Mouse (Mus musculus) limb, embryonic 11.5 days (tissue): ENCODE results near the gene Nelfb. TPM values are rescaled to one million over a fixed set of nuclear protein-coding genes. Genes with fewer than 3 reads are reported as not detected.
A peak's percentile ranks its signal among the peaks of the same experiment; 100 is the strongest.

Source experiments
- ATAC-seq: fragments of 200-750 bp; cut with Nextera tagmentation; 2 replicates; pipeline ENCODE4 v1.8.0; 2017; ENCODE audit warnings: low read depth; ENCODE audit not compliant: insufficient number of reproducible peaks, low FRiP score, low TSS enrichment
- DNase-seq: peaks from one replicate; pipeline ENCODE4 v3.0.0-alpha.2; 2015; ENCODE audit warnings: low spot score
- H3K27ac ChIP-seq: fragments of 300-500 bp; sonication (generic); replicated peaks from 2 replicates; pipeline ENCODE4 v1.5.1; 2014; ENCODE audit warnings: low read depth, mild to moderate bottlenecking, low read length
- H3K27me3 ChIP-seq: fragments of 300-500 bp; sonication (generic); 2 replicates; pipeline ENCODE4 v1.6.1; 2014; ENCODE audit warnings: mild to moderate bottlenecking, low read length, mixed read lengths; ENCODE audit not compliant: control insufficient read depth, insufficient read depth
- H3K36me3 ChIP-seq: fragments of 300-500 bp; sonication (generic); 2 replicates; pipeline ENCODE4 v1.6.1; 2014; ENCODE audit warnings: mild to moderate bottlenecking, low read length, moderate library complexity, mixed read lengths; ENCODE audit not compliant: control insufficient read depth, insufficient read depth
- H3K4me1 ChIP-seq: fragments of 300-500 bp; sonication (generic); 2 replicates; pipeline ENCODE4 v1.6.1; 2014; ENCODE audit warnings: low read length, mixed read lengths; ENCODE audit not compliant: control insufficient read depth, insufficient read depth
- H3K4me2 ChIP-seq: fragments of 300-500 bp; sonication (generic); 2 replicates; pipeline ENCODE4 v1.6.1; 2014; ENCODE audit warnings: low read depth, mild to moderate bottlenecking, moderate library complexity; ENCODE audit not compliant: severe bottlenecking
- H3K4me3 ChIP-seq: fragments of 300-500 bp; sonication (generic); 2 replicates; pipeline ENCODE4 v1.5.1; 2014; ENCODE audit warnings: low read depth, low read length
- H3K9ac ChIP-seq: fragments of 300-500 bp; sonication (generic); 2 replicates; pipeline ENCODE4 v1.6.1; 2014; ENCODE audit warnings: mild to moderate bottlenecking, low read length
- H3K9me3 ChIP-seq: fragments of 300-500 bp; sonication (generic); 2 replicates; pipeline ENCODE4 v1.6.1; 2016; ENCODE audit warnings: low read length; ENCODE audit not compliant: control insufficient read depth
- WGBS: fragments of 180-500 bp; shearing (Covaris S2); extraction: QIAGEN DNeasy Blood & Tissue Kit; methylation state at CpG from one replicate; pipeline ENCODE4 v1.1.7; 2014; 5-methylcytosine and 5-hydroxymethylcytosine counted together
- polyA plus RNA-seq: library from polyadenylated mRNA; unstranded; fragments of >200 nt; fragmentation: Nextera tagmentation; extraction: Ambion mirVana; gene quantifications from 2 replicates; pipeline ENCODE4 v1.2.1, GENCODE M21; 2014

Nelfb gene
- polyA plus RNA-seq, 1 experiment from 2014 or later: 103 TPM

DNA sequence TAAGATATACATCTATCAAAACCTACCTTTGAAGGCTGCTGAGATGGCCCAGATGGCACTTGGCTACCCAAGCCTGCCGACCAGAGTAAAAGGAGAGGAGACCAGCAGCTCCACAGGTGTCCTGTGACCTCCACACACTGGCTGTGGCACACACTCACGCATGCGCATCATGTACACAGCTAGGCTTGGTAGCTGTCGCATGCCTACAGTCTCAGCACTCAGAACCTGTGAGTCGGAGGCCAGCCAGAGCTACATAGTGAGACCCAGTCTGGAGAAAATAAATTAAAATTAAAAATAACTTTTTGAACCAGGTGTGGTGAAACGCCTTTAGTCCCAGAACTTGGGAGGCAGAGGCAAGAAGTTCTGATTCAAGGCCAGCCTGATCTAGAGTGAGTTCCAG, 23.4 kb downstream of the Nelfb start:
- no peak overlapping the region for H3K27ac ChIP-seq
- no peaks in the 10 kb centered on the region for H3K9me3 ChIP-seq
- 86% methylated on average over 6 of the region's 6 CpGs for WGBS
- no peak overlapping the region for H3K9ac ChIP-seq
- DNase-seq (no peak), ATAC-seq (no peak)
- H3K4me1 ChIP-seq: peaks cover 6% of the 10 kb centered on the region; the same call in 1 of the 2 replicates
- H3K4me3 ChIP-seq: no peak overlapping the region
- H3K27me3 ChIP-seq: peaks cover 10% of the 10 kb centered on the region; the same call in 1 of the 2 replicates
- no peaks in the 10 kb centered on the region for H3K36me3 ChIP-seq
- no peak overlapping the region for H3K4me2 ChIP-seq

DNA sequence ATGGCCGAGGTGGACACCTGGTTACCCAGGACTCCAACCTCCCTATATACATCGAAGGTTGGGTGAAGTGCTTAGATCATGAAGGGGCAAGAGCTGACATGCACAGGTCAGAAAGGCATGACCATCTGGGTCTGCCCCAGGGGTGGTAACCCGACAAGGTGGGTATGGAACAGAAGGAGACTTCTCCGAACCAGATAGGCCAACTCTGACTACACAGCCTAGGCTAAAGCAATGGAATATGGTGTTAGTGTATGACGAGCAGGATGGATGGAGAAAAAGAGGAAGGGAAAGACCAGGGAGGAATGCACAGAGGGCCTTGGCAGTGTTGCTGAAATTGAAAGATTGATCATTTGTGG, 24.7 kb downstream of the Nelfb start:
- no peaks in the 10 kb centered on the region for H3K9me3 ChIP-seq
- H3K27me3 ChIP-seq: peaks cover 16% of the 10 kb centered on the region
- no peak overlapping the region for H3K27ac ChIP-seq
- H3K4me3 ChIP-seq: peak overlapping the region; percentile 38
- ATAC-seq (no peak), DNase-seq (no peak)
- no peak overlapping the region for H3K9ac ChIP-seq
- H3K4me2 ChIP-seq: no peak overlapping the region
- H3K36me3 ChIP-seq: no peaks in the 10 kb centered on the region
- peaks cover 10% of the 10 kb centered on the region; the same call in 1 of the 2 replicates for H3K4me1 ChIP-seq
- WGBS: 35% methylated on average over 5 of the region's 5 CpGs

DNA sequence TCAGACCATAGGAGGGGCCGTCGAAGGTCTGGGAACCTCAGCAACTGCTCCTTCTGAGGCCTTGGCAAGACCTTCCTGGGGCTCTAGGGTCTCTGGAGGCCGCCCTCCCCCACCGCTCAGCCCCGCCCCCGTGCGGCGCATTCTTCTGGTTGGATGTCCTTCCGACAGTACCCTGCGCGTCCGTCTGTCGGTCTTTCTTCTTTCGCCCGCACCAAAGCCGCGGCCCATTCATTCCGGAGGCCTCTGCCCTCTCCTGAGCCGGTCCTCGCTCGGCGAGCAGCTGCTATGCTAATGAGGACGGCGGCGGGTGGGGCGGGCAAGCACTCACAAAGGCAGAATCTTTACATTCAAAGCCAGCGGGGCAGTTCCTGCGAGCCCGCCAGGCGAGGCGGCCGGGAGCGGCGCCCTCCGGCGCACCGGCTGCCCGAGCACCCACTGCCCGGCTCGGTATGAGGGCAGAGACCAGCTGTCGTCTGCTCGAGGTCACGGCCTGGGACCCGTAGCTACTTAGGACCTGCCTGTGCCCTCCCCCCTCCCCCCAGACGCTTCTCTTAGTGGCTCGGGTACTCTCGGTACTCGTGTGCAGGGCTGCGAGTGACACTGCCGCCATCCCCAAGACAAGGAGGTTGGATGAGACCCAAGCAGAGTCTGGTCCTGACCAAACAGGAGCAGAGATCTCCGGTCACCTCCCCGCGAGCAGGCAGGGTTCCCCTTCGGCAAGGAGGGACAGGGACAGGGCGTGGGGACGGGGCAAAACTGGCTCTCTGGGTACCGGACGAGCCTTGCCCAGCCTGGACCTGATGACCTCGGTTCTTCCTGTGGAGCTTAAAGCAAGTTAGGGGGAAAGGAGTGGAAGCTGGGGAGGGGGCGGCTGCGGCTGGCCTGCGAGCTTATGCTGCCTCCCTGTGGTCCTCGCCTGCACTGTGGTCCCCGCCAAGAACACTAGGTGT, 25.4 kb downstream of the Nelfb start:
- H3K9ac ChIP-seq: peak overlapping the region; percentile 61
- H3K27ac ChIP-seq: peak overlapping the region; percentile 42; the same call in 1 of the 2 replicates
- H3K4me3 ChIP-seq: peak overlapping the region; percentile 38
- no peaks in the 10 kb centered on the region for H3K36me3 ChIP-seq
- WGBS: under 1% methylated on average over 64 of the region's 64 CpGs
- peak; percentile 69 for ATAC-seq
- peak; percentile 83 for DNase-seq
- peak overlapping the region; percentile 92 for H3K4me2 ChIP-seq
- H3K27me3 ChIP-seq: peaks cover 23% of the 10 kb centered on the region
- H3K4me1 ChIP-seq: peaks cover 13% of the 10 kb centered on the region; the same call in 1 of the 2 replicates
- H3K9me3 ChIP-seq: no peaks in the 10 kb centered on the region

DNA sequence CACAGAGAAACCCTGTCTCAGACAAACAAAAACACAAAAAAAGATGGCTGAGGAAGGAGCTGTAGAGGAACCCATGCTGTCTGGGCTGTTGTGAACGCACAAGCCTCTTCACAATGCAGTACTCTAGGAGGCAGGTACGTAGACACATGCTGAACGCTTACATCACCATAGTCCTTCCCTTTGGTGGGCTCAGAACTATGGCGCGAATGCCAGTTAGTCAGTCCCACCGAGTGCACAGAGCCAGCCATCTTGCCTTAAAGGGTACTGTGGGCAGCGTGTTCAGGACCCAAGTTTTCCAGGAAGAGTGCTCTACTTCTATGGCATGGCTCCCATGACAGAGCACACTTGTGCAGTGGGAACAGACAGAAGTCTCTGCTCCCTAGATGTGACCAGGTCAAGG, 26.8 kb downstream of the Nelfb start:
- DNase-seq (no peak), ATAC-seq (no peak)
- H3K4me1 ChIP-seq: peaks cover 20% of the 10 kb centered on the region
- H3K4me2 ChIP-seq: no peak overlapping the region
- peaks cover 31% of the 10 kb centered on the region for H3K27me3 ChIP-seq
- no peaks in the 10 kb centered on the region for H3K9me3 ChIP-seq
- H3K27ac ChIP-seq: no peak overlapping the region
- no peak overlapping the region for H3K9ac ChIP-seq
- no peaks in the 10 kb centered on the region for H3K36me3 ChIP-seq
- no peak overlapping the region for H3K4me3 ChIP-seq
- 93% methylated on average over 7 of the region's 7 CpGs for WGBS

DNA sequence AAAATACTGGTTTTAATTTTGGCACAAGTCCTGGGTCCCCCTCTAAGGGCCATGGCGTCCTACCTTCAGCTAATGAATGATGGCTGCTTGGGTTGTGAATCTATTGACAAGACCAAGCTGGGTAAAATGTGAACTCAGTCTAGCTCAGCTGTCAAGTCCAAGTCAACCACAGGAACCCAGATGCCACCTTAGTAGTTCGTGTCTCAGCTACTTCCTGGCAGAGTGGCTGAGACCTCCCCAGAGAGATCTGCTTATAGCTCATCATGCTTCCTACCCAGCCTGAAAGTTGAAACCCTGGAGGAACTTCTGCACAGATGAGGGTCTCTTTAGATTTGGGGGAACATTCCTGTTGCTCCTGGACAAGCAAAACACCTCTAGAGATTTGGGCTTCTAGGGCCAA, 28.0 kb downstream of the Nelfb start:
- 75% methylated on average over 2 of the region's 2 CpGs for WGBS
- H3K4me1 ChIP-seq: peaks cover 27% of the 10 kb centered on the region
- H3K9me3 ChIP-seq: no peaks in the 10 kb centered on the region
- no peak overlapping the region for H3K4me3 ChIP-seq
- H3K27ac ChIP-seq: no peak overlapping the region
- peaks cover 31% of the 10 kb centered on the region for H3K27me3 ChIP-seq
- DNase-seq (no peak), ATAC-seq (no peak)
- no peak overlapping the region for H3K4me2 ChIP-seq
- H3K36me3 ChIP-seq: no peaks in the 10 kb centered on the region
- H3K9ac ChIP-seq: no peak overlapping the region

DNA sequence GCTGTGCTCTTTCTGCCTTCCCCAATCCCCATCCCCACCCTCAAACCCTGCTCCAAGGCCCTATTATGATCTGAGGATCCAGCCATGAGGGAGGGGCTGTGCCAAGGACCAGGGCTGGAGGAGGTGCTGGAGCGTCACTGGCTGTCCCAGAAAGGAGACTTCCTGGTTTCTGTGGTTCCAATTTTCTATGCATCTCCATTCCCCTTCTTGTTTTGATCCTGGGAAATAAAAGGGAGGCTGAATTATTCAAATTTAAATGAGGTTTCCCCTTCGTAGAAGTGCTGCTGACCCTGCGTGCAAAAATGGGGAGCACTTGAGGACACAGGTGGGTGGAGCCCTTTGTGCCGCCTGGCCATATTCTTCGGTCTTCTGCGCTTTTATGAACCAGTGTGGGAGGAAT, 28.6 kb downstream of the Nelfb start:
- WGBS: 35% methylated on average over 6 of the region's 6 CpGs
- Histone ChIP-seq H3K27ac (no peak overlapping the region), H3K27me3 (peaks cover 31% of the 10 kb centered on the region), H3K36me3 (no peaks in the 10 kb centered on the region), H3K4me3 (no peak overlapping the region), H3K9me3 (no peaks in the 10 kb centered on the region), H3K4me1 (peaks cover 34% of the 10 kb centered on the region), H3K4me2 (no peak overlapping the region), H3K9ac (no peak overlapping the region)
- ATAC-seq: no peak
- no peak for DNase-seq

DNA sequence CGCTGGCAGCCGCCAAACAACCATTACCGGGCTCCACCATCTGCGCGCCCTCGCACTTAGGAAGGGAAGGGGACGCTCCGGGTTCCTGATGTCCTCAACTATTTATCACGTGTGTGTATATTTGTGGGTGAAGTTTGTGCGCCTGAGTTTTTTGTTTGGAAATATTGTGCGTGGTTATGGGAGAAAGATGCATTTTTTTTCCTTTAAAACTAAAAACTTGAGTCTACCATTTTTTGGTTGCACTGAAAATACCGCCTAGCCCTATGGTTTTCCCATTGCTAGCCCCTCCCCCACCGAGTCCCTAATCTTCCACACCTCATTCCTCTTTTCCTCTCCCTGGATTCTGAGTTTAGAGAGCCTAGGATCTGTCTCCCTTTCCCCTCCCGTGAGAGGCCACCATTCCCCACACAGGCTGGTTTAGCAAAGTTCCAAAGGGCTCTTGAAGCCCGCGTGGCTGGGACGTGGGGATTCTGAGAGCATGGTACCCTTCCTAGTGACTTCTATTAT, 29.3 kb downstream of the Nelfb start:
- H3K4me2 ChIP-seq: peak overlapping the region; percentile 81
- under 1% methylated on average over 17 of the region's 17 CpGs for WGBS
- no peaks in the 10 kb centered on the region for H3K9me3 ChIP-seq
- H3K4me1 ChIP-seq: peaks cover 41% of the 10 kb centered on the region
- peak overlapping the region; percentile 48 for H3K4me3 ChIP-seq
- peaks cover 31% of the 10 kb centered on the region for H3K27me3 ChIP-seq
- H3K27ac ChIP-seq: no peak overlapping the region
- 0 out of 2 replicates have a peak overlapping the region, but pooled peaks have one; percentile 52 for H3K9ac ChIP-seq
- no peak for ATAC-seq
- DNase-seq: peak; percentile 47
- H3K36me3 ChIP-seq: no peaks in the 10 kb centered on the region

DNA sequence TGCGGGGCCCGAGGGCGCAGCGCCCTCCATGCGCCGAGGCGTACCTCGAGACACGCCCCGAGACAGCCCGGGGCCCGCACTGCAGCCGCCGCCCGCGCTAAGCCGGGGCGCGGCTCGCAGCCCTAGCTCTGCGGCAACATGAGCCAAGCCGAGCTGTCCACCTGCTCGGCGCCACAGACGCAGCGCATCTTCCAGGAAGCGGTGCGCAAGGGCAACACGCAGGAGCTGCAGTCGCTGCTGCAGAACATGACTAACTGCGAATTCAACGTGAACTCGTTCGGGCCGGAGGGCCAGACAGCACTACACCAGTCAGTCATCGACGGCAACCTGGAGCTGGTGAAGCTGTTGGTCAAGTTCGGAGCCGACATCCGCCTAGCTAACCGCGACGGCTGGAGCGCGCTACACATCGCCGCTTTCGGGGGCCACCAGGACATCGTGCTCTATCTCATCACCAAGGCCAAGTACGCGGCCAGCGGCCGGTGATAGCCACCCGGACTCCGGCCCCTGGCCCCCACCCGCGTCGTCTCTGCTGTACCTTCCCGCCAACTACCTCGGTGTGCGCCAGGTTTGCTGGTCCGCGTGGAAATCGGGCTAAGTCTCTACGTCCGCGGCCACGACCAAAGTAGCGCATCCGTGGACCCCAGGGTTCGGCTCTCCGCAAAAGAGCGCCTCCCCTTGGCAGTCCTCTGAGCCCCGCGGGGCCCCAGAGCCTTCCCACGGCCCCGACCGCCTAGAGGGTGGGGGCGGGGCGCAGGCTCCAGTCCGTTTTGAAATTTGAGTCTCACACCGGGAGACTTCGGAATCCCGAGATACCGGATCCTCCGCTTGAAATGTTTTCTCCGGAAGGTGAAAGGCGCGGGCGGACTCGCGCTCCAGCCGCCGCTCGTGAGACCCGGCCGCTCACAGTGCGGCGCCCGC, 30.1 kb downstream of the Nelfb start:
- Histone ChIP-seq H3K27me3 (peaks cover 31% of the 10 kb centered on the region), H3K4me2 (peak overlapping the region; percentile 81), H3K9me3 (no peaks in the 10 kb centered on the region), H3K27ac (peak overlapping the region; percentile 52), H3K9ac (peak overlapping the region; percentile 52), H3K4me3 (peak overlapping the region; percentile 48), H3K36me3 (no peaks in the 10 kb centered on the region), H3K4me1 (peaks cover 48% of the 10 kb centered on the region)
- DNase-seq (peak; percentile 68), ATAC-seq (0 out of 2 replicates have a peak, but pooled peaks have one; percentile 12)
- WGBS: under 1% methylated on average over 100 of the region's 100 CpGs
